Mouse (Mus musculus) left cerebral cortex, postnatal 36 days (tissue): ENCODE results near the gene Gm49711. TPM values are rescaled to one million over a fixed set of nuclear protein-coding genes. Genes with fewer than 3 reads are reported as not detected.

Experiments
- DNase-seq, 2 experiments: peaks; one replicate each; pipeline ENCODE4 v3.0.0; 2021 to 2022; ENCODE audit warnings: low spot score in 2 of 2, mixed read lengths in 1 of 2
- intact Hi-C: fragments of 180-260 bp; cut with DNase I; formaldehyde crosslinking; loops from one replicate; pipeline ENCODE4 v1.15.1; 2025
- total RNA-seq, 2 experiments: library from RNA; stranded (reverse); gene quantifications; 2 replicates each; pipeline ENCODE4 v1.2.3; 2021

Gm49711 gene
- total RNA-seq, 2 experiments from 2014 or later: not detected

- DNase-seq: no peak
- intact Hi-C loops: no loop called here
Measured at GRCm38 (mm10) chr16:92220754-92221153, 162.6 kb downstream of the Gm49711 start.

DNA sequence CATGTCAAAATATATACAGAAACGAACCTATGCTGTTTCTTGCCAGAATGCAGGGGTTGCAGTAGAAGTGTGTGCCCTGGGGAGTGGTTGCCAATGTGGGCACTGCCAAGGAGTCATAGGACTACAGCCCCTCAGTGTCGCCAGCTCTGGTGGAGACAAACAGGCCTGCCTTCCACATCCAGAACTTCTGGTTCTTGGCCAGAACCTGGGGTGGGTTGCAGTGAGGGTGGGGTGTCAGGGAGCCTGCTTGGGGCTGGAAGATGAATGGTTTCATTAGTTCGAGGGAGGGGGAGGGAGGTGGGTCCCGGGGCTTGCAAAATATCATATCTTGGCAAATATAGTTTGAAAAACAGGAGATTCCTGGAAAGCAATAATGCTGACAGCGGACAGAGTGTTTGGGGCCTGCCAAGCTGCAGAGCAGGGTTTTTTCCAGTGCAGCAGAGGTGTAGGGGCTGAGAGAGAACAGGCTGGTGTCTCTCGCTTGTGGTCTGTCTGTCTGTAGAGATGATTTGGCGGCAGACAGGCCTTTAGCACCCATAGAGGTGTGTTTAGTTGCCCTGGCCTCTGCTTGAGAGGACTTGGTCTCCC, 170.3 kb downstream of the Gm49711 start:
- DNase-seq: no peak
- intact Hi-C loops: no loop called here

DNA sequence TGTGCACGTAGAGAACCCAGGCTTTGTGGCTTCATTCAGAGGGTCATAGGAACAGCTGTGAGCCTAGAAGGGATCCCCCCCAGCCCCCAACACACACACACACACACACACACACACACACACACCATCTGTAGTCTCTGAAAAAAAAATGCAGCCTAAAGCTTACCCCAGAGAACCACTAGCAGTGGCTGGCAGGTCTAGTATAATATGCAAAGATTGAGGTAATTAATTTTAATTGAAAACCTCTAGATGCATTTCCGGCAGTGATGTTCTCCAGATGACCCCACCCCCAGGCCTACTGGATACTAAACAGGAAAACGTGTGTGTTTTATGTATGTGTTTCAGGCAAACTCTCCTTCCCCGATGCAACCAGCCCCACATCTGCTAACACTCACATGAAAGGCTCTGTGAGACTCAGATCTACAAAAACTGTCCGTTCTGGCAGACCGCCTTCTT, 172.4 kb downstream of the Gm49711 start:
- no peak for DNase-seq
- intact Hi-C loops: no loop called here

- DNase-seq: no peak
- intact Hi-C loops: no loop called here
Measured at GRCm38 (mm10) chr16:92234530-92234929, 176.4 kb downstream of the Gm49711 start.

GRCm38 (mm10) chr16:92235222-92235621, 177.1 kb downstream of the Gm49711 start:
- DNase-seq: no peak
- intact Hi-C loops: no loop called here

Other genes with a start within 250 kb of the Gm49711 start
- gene Mrps6, start within 50 bp of the Gm49711 start, total RNA-seq: 10 to 100 TPM; 44.1 to 53.2 TPM
- 10 to 100 TPM; 20.3 to 27.8 TPM for gene Slc5a3, start within 50 bp of the Gm49711 start, total RNA-seq
- gene Kcne2, start 234.1 kb downstream of the Gm49711 start, total RNA-seq: under 1 TPM in 1 of 2 experiments, not detected in 1; 0.17 TPM
- 10 to 100 TPM; 15.8 to 16.2 TPM for gene Smim11, start 243.0 kb downstream of the Gm49711 start, total RNA-seq